Mouse (Mus musculus) liver, postnatal 0 days (tissue): ENCODE measurements around the gene Ninj2.
"Not testable (repeated sequence)": the region's sequence is repeated elsewhere in the genome, so short reads cannot be mapped to it uniquely, and the experiment has no call there.

Experiments used
- CTCF ChIP-seq: sonication (generic); IDR thresholded peaks from 2 replicates; pipeline ENCODE4 v1.5.1; 2016; ENCODE audit warnings: antibody characterized with exemption, low read depth
- EP300 ChIP-seq: IDR thresholded peaks from 2 replicates; pipeline ENCODE4 v1.6.1; 2016; ENCODE audit warnings: antibody characterized with exemption, low read depth, mild to moderate bottlenecking

DNA sequence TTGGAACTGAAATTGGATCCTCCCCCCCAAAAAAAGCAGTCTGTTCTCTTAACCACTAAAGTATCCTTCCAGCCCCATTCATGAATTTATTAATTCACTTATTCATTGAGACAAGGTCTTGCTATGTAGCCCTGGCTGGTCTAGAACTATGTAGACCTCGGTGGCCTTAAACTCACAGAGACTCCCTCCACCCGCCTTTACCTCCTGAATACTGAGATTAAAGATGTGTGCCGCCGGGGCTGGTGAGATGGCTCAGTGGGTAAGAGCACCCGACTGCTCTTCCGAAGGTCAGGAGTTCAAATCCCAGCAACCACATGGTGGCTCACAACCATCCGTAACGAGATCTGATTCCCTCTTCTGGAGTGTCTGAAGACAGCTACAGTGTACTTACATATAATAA is 6.1 kb upstream of the Ninj2 start:
- TF ChIP-seq CTCF, EP300: not testable (repeated sequence)
